Comparison of ENCODE assay signal across 12 mouse cellular contexts in genomic region chr11:107108892-107109291, GRCm38 (mm10). TPM values are rescaled to one million over a fixed set of nuclear protein-coding genes. Genes with fewer than 3 reads are reported as not detected.
DNase-seq lines count a peak whose midpoint lies in the region; ATAC-seq and TF ChIP-seq lines count a peak whose summit lies in the region.
"Had no signal": no experiment of that assay in that cellular context is flagged by ENCODE, and none has a peak within 500 bp of the region (broad histone marks: within the 10 kb centered on the region; RNA-seq: fewer than 3 reads in every experiment).

No protein-coding gene starts in this region.

- TF ChIP-seq EP300 in liver, postnatal 0 days (IDR thresholded peaks at IDR 0.05; ENCODE audit: low read depth), result no peak
- no peak for TF ChIP-seq EP300 in ES-Bruce4 (IDR thresholded peaks at IDR 0.05; ENCODE audit: insufficient read depth, low read depth, low read length)

- no peak for TF ChIP-seq POLR2A in cerebellum, adult 2 months (IDR thresholded peaks at IDR 0.05; ENCODE audit: borderline replicate concordance, insufficient read depth, low read length)
- no peak for TF ChIP-seq POLR2A in ES-Bruce4 (IDR thresholded peaks at IDR 0.05; ENCODE audit: insufficient read depth, low read length)
- no peak for TF ChIP-seq POLR2A in embryonic fibroblast, embryonic 13.5 days (IDR thresholded peaks at IDR 0.05; ENCODE audit: low read depth, low read length)

- no peaks in the 10 kb centered on the region for H3K27me3 ChIP-seq in cerebellum, adult 2 months (ENCODE audit: control insufficient read depth, insufficient read depth, low read length)
- no peaks in the 10 kb centered on the region for H3K27me3 ChIP-seq in liver, postnatal 0 days (ENCODE audit: insufficient read depth, low read length)
- H3K27me3 ChIP-seq in ES-Bruce4 (ENCODE audit: control insufficient read depth, insufficient read depth, low read length, poor library complexity, severe bottlenecking), result no peaks in the 10 kb centered on the region
- H3K27me3 ChIP-seq: embryonic facial prominence, embryonic 13.5 days; kidney, embryonic 15.5 days had no signal

- peak; percentile 37; the same call in 1 of the 2 replicates for ATAC-seq in liver, postnatal 0 days

- peak; percentile 40; the same call in 1 of the 2 replicates for TF ChIP-seq CTCF in cerebellum, adult 2 months (IDR thresholded peaks at IDR 0.05; ENCODE audit: borderline replicate concordance, insufficient read depth, low read depth, low read length)
- TF ChIP-seq CTCF in liver, postnatal 0 days (IDR thresholded peaks at IDR 0.05; ENCODE audit: low read depth), result peak; percentile 55
- TF ChIP-seq CTCF in ES-Bruce4 (IDR thresholded peaks at IDR 0.05; ENCODE audit: low read depth, low read length), result peak; percentile 54
- TF ChIP-seq CTCF in embryonic fibroblast, embryonic 13.5 days (IDR thresholded peaks at IDR 0.05; ENCODE audit: borderline replicate concordance, insufficient read depth, low read length), result peak; percentile 14; the same call in 1 of the 2 replicates

- 93% methylated on average over 2 of the region's 2 CpGs for WGBS in cerebellum, adult 2 months
- 90% methylated on average over 2 of the region's 2 CpGs for WGBS in liver, postnatal 0 days (ENCODE audit: insufficient replicate concordance)

- no peak overlapping the region for H3K4me3 ChIP-seq in cerebellum, adult 2 months (replicated peaks; ENCODE audit: insufficient read depth, low read depth, low read length)
- H3K4me3 ChIP-seq in liver, postnatal 0 days (ENCODE audit: low read depth, low read length), result no peak overlapping the region
- no peak overlapping the region for H3K4me3 ChIP-seq in ES-Bruce4 (ENCODE audit: low read depth, low read length)
- no peak overlapping the region for H3K4me3 ChIP-seq in embryonic fibroblast, embryonic 13.5 days (ENCODE audit: insufficient read depth, low read length)
- H3K4me3 ChIP-seq: embryonic facial prominence, embryonic 13.5 days; hindbrain, embryonic 10.5 days; kidney, embryonic 15.5 days had no signal

- no peak for DNase-seq in cerebellum, adult 2 months
- no peak for DNase-seq in cerebellum, postnatal 36 days
- DNase-seq in liver, postnatal 0 days, result no peak
- no peak for DNase-seq in liver
- no peak for DNase-seq in right cerebral cortex, postnatal 25 days
- DNase-seq in cerebellum, adult 11-12 months, result no peak
- DNase-seq: right cerebral cortex, postnatal 14 days had no signal

- no peak overlapping the region for H3K4me2 ChIP-seq in liver, postnatal 0 days (ENCODE audit: low read depth, low read length)
- H3K4me2 ChIP-seq: embryonic facial prominence, embryonic 13.5 days; kidney, embryonic 15.5 days had no signal

- peaks cover 18% of the 10 kb centered on the region for H3K36me3 ChIP-seq in liver, postnatal 0 days (replicated peaks; ENCODE audit: insufficient read depth, low read length)
- H3K36me3 ChIP-seq in ES-Bruce4 (ENCODE audit: control insufficient read depth, insufficient read depth, low read length, poor library complexity, severe bottlenecking), result peaks cover 7% of the 10 kb centered on the region; the same call in 1 of the 2 replicates

- H3K4me1 ChIP-seq in cerebellum, adult 2 months (ENCODE audit: control insufficient read depth, insufficient read depth, low read length), result peaks cover 21% of the 10 kb centered on the region
- H3K4me1 ChIP-seq in liver, postnatal 0 days (ENCODE audit: insufficient read depth), result peaks cover 3% of the 10 kb centered on the region; the same call in 1 of the 2 replicates
- peaks cover 4% of the 10 kb centered on the region for H3K4me1 ChIP-seq in ES-Bruce4 (ENCODE audit: control insufficient read depth, insufficient read depth, low read length)
- peaks cover 11% of the 10 kb centered on the region; the same call in 1 of the 2 replicates for H3K4me1 ChIP-seq in embryonic fibroblast, embryonic 13.5 days (ENCODE audit: control insufficient read depth, insufficient read depth, low read length)

- H3K9ac ChIP-seq in liver, postnatal 0 days (replicated peaks), result no peak overlapping the region
- H3K9ac ChIP-seq in ES-Bruce4 (ENCODE audit: low read depth, poor library complexity, severe bottlenecking), result no peak overlapping the region
- H3K9ac ChIP-seq: embryonic facial prominence, embryonic 13.5 days; kidney, embryonic 15.5 days had no signal

- no peak overlapping the region for H3K27ac ChIP-seq in cerebellum, adult 2 months (ENCODE audit: insufficient read depth, low read length)
- H3K27ac ChIP-seq in liver, postnatal 0 days (ENCODE audit: low read depth), result no peak overlapping the region
- no peak overlapping the region for H3K27ac ChIP-seq in ES-Bruce4 (ENCODE audit: insufficient read depth, low read length)
- H3K27ac ChIP-seq in embryonic fibroblast, embryonic 13.5 days (ENCODE audit: insufficient read depth, low read length), result no peak overlapping the region
- H3K27ac ChIP-seq: embryonic facial prominence, embryonic 13.5 days; hindbrain, embryonic 10.5 days; kidney, embryonic 15.5 days had no signal

- H3K9me3 ChIP-seq in liver, postnatal 0 days (ENCODE audit: low read length), result no peaks in the 10 kb centered on the region
- H3K9me3 ChIP-seq in ES-Bruce4 (replicated peaks; ENCODE audit: control insufficient read depth, insufficient read depth, low read length, poor library complexity, severe bottlenecking), result no peaks in the 10 kb centered on the region
- H3K9me3 ChIP-seq: embryonic facial prominence, embryonic 13.5 days; hindbrain, embryonic 10.5 days; kidney, embryonic 15.5 days had no signal

RNA-seq across cellular contexts. Expression of gene Bptf, which starts 23.0 kb away (rescaled TPM):
- polyA plus RNA-seq in cerebellum, adult 2 months (2012; rRNA removed), result 55.7 and 56.9 TPM in 2 replicates
- polyA plus RNA-seq in liver, postnatal 0 days (2015; fragmentation: Nextera tagmentation; extraction: Ambion mirVana), result 7.3 and 8.3 TPM in 2 replicates
- 101 and 108 TPM in 2 replicates for polyA plus RNA-seq in ES-Bruce4 (2011; ENCODE audit: insufficient read depth, insufficient read length, low read depth, missing spikeins)
- polyA plus RNA-seq in embryonic fibroblast, embryonic 13.5 days (2011; ENCODE audit: insufficient read length, low read depth, missing spikeins), result 49.4 and 50.2 TPM in 2 replicates
